Mouse (Mus musculus) retina, postnatal 1 day (tissue): ENCODE measurements around the gene Ap1b1.

Experiments
- DNase-seq: peaks from one replicate; pipeline ENCODE4 v3.0.0-alpha.2; 2012

Gene Ap1b1

DNA sequence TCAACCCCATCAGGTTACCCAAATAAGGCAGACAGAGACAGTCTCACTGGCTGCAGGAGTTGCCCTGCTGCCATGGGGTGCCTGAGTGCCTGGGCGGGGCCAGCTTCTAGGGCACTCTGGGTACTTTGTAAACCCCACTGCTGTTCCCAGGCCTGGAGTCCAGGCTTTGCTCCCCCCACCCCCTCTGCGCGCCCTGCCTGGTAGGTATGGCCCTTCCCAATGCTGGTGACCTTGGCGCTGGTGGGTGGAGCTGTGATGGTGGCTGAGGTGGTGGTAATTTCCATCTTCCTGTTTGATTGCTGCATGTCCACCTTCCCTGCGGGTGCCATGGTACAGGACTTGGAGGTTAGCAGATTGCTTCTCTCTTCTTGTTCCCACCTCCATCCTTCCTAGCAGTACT, 54.0 kb downstream of the Ap1b1 start:
- DNase-seq: no peak

- no peak for DNase-seq
Measured at GRCm38 (mm10) chr11:5041144-5041780, 54.6 kb downstream of the Ap1b1 start.

DNA sequence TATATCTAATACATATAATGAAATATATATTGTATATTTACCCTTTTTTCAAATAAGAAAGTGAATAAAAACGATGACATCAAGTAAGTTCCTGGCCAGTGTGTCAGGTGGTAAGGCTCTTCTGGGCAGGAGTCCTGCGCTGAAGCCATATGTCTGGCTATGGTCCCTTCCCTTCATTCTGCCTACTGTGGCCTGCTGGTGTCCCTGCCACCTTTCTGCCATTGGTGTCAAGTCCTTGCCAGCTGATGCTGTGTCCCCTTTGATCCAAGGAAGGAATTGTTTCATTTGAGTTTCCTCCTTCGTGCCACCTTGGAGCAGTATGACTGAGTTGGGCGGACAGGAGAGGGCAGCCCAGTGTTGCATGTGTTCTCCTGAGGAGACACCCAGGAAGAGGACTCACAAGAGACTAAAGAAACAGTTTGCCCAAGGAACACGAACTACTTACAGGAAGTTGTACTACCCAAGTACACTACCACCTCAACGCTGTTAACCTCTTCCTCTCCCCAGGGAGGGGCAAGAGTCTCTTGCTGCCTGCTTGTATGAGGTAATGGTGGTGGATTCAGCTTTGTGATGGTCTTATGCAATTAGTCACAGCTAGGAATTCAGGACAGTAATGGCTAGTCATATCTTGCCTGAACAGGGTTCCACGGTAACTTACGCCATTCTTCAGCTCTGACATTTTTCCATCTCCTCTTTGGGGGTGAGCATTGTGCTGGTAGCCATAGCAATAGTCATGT, 56.2 kb downstream of the Ap1b1 start:
- DNase-seq: no peak

DNA sequence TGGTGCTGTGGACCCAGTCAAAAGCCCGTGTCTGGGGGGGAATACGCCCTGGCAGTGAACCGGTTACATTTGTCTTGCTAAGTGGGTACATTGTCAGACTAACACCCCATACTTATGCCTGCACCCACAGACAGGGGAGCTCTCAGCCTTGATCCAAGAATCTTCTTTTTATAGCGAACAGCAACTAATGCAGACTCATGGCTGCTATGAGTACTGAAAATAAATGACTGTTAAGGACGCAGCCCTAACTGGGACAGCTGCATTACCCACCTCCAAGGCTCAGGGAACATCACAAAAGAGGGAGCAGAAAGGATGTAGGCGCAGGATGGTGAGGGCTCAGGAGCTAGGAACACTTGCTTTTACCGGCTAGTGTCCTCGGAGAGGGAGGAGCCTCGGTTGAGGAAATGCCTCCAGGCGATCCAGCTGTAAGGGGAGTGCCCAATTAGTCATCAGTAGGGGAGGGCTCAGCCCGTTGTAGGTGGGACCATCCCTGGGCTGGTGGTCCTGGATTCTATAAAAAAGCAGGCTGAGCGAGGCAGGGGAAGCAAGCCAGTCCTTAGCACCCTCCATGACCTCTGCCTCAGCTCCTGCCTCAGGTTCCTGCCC, 59.8 kb downstream of the Ap1b1 start:
- no peak for DNase-seq

GRCm38 (mm10) chr11:5051629-5052028, 65.0 kb downstream of the Ap1b1 start:
- no peak for DNase-seq

- DNase-seq: no peak
Measured at GRCm38 (mm10) chr11:5052200-5052854, 65.7 kb downstream of the Ap1b1 start.

DNA sequence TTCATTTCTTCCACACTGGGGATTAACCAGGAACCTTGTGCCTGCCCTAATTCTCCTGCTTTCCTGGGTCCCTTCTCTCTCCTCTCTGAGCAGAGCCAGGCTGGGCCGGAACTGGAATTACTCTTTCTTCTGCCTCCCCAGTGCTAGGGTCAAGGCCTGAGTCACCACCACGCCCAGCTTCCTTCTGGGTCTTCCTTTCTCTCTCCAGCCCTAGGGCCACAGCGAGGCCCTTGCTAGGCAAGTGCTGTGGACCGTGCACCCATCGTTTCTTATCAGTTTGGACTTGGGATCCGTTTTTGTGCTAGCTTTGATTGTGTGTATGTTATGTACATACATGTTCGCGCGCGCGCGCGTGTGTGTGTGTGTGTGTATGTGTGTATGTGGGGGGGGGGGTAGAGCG, 67.5 kb downstream of the Ap1b1 start:
- no peak for DNase-seq

DNA sequence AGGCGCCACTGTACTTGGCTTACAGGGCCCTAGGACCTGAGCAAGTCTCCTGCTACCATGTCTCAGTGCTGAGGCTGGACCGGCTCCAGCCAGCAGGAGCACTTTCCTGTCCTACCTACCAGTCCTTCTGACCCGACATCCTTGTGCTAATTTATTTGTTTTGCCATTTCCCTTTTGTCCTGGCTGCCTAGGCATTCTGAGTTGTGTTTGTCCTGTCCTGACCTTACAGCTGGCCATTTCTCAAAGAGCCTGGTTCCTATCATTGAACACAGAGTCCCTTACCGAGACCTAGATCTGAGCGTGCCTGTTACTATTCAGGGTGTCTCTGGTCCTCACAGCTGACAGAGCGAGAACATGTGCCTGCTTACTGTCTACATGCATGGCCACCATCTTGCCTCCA, 68.2 kb downstream of the Ap1b1 start:
- DNase-seq: no peak

- DNase-seq: peak; percentile 56
Measured at GRCm38 (mm10) chr11:5055945-5056938, 69.6 kb downstream of the Ap1b1 start.

GRCm38 (mm10) chr11:5057064-5057463, 70.4 kb downstream of the Ap1b1 start:
- no peak for DNase-seq

DNA sequence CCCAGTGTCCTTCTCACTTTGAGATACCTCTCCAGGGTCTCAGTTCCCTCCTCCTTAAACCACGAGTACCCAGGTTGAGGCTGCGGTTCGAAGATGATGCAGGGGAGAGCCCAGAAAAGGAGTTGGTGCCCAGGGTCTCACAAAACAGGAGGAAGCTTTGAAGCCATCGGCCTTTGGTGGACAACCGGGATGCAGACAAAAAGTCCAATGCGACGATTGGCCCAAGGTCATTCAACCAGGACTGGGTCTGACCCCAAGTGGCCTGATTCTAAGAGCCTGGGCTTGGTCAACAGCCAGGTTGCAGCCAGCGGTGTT, 70.9 kb downstream of the Ap1b1 start:
- no peak for DNase-seq

GRCm38 (mm10) chr11:5057856-5058641, 71.4 kb downstream of the Ap1b1 start, which contains the start of gene Rasl10a:
Rasl10a (plus strand) TSS chr11:5058128.
- peak; percentile 59 for DNase-seq

GRCm38 (mm10) chr11:5058783-5059182, 72.2 kb downstream of the Ap1b1 start:
- no peak for DNase-seq

GRCm38 (mm10) chr11:5059230-5059629, 72.6 kb downstream of the Ap1b1 start:
- DNase-seq: no peak

GRCm38 (mm10) chr11:5059704-5060156, 73.1 kb downstream of the Ap1b1 start:
- peak; percentile 69 for DNase-seq

GRCm38 (mm10) chr11:5060756-5061412, 74.3 kb downstream of the Ap1b1 start:
- peak; percentile 42 for DNase-seq

GRCm38 (mm10) chr11:5061413-5062139, 75.0 kb downstream of the Ap1b1 start:
- DNase-seq: peak; percentile 87

DNA sequence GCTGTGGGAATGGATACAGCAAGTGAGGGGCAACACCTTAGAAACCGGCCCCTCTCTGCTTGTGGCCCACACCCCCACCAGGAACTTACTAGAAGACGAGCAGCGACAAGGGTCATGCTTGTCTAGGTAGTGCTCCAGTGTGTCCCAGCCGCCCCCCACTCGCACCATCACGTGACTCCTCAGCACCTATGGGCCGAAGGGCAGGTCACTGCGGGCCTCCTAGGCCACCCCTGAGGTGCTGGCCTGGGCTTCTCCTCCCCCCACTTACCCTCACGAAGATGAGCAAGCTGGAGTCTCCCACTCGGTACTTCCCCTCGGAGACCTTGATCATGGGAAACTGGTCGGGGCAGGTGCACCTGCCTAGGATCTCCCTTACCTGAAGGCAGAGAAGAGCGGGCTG, 75.7 kb downstream of the Ap1b1 start:
- DNase-seq: no peak

- DNase-seq: no peak
Measured at GRCm38 (mm10) chr11:5062860-5063505, 76.4 kb downstream of the Ap1b1 start.
